Mouse (Mus musculus) left cerebral cortex, postnatal 25 days (tissue): Measurements from ENCODE around the gene Siglec1. TPM values are rescaled to one million over a fixed set of nuclear protein-coding genes. Genes with fewer than 3 reads are reported as not detected.
"Not testable (repeated sequence)": the region's sequence is repeated elsewhere in the genome, so short reads cannot be mapped to it uniquely, and the experiment has no call there.

Experiments
- DNase-seq, 2 experiments: peaks; one replicate each; pipeline ENCODE4 v3.0.0; 2022; ENCODE audit warnings: low spot score in 2 of 2, mixed read lengths in 1 of 2
- intact Hi-C: fragments of 180-260 bp; cut with DNase I; formaldehyde crosslinking; loops from one replicate; pipeline ENCODE4 v1.15.1; 2025
- total RNA-seq, 2 experiments: library from RNA; stranded (reverse); gene quantifications; 2 replicates each; pipeline ENCODE4 v1.2.3; 2021

Siglec1 gene
- under 1 TPM; 0.23 to 0.28 TPM for total RNA-seq

DNA sequence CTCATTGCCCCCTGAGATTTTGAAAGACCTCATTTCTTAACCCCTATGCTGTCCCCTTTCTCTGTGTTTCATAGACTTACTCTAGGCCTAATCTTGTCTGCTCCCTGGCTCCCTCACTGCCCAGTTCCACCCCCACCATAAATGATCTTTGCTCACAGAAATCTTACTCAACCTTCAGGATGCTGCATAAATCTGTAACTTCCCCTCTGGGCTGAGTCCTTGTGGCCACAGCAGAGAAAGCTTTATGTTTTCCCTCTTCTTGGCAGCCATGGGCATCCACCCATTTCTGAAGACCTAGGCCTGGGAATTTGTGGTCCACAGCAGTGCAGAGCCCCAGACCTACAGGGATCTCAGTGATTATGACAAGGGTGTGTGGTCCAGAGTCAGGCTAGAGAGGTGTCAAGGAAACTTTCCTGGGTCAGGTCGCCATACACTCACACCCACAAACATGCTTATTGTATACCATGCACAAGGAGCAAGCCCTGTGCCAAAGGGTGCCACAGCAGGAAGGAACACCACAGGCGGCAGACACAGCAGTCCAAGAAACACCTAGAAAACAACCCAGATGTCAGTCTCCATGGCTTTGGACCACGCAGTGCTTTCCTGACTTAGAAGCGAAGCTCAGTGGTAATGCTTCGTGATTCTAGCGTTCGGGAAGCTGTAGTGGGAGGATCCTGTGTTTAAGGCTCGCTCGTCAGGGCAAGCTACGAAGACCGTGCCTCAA is at the start of gene Siglec1:
Gene Siglec1, minus strand, starts transcription at position 99 of the 724 bp plus-strand sequence.
- intact Hi-C loops = no loop called here

DNA sequence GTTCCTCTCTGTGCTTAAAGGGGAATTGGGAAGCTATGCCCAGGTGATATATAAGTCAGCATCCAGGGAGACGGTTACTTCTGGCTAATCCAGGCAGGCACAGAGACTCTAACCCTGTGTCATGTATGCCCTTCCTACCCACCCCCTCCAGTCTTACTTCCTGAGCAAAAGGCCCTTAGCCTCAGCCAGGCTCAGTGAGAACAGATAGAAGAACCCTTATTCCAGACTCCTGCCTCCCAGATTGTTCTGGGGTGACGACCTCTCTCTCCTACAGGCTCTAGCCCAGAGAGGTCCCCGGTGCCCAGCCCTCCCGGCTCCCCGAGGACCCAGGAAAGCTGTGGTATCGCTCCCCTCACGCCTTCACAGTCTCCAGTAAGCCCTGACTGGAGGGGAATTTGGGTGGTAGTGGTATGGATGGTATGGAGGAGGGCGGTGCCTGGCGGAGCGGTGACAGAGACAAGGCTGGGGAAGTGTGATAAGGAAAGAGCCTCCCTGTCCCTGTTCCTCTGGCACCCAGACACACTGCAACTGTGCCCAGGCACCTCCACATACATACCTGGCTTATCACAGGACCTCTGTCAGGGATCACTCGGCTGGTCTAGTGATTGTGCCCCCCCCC is 49.1 kb upstream of the Siglec1 start:
- intact Hi-C loops = no loop called here
- no peak for DNase-seq

More for the DNA sequence above, at the start of gene Siglec1:
- DNase-seq = no peak

DNA sequence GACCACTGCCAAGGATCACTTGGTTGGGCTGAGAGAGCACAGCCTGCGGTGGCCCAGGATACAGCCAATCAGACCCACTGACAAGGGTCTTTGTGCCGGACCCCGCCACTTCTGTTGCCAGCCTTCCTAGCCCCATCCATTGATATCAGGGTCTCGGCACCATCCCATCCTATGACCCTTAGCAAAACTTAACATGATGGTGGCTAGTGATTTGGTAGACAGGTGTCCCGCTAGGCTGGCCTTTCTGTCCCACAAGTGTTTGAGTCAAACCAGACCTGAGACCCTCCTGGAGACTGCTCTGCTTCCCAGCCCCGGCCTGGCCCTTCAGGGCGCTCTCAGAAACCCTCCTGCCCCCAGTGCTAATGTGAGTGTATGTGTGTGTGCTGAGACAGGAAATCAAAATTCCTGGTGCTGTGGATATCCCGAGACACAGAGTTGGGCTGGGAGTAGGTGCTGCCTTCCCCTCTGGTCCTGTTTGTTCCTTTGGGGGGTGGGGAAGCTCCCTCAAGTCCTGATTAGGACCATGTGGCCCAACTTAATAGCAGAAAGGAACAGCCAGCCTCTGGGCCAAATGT is 48.3 kb upstream of the Siglec1 start:
- no peak for DNase-seq
- intact Hi-C loops = no loop called here

DNA sequence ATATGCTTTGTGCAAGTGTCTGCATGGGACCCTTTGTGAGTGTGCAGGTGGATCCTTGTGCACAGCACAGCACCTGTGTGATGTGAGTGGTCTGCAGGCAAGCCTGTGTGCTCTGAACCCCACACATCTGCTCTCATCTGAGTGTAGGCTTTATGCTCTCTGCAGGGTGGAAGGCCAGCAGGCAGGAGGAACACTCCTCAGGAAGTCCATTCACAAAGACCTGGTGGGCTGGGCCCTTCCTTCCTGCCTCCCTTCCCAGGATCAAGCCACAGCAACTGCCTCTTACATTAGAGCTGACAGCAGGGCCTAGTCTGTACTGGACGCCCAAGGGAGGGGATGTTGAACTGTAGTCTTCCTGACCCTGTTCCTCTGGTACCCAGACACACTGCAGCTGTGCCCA is 47.8 kb upstream of the Siglec1 start:
- intact Hi-C loops = no loop called here
- DNase-seq = no peak

DNA sequence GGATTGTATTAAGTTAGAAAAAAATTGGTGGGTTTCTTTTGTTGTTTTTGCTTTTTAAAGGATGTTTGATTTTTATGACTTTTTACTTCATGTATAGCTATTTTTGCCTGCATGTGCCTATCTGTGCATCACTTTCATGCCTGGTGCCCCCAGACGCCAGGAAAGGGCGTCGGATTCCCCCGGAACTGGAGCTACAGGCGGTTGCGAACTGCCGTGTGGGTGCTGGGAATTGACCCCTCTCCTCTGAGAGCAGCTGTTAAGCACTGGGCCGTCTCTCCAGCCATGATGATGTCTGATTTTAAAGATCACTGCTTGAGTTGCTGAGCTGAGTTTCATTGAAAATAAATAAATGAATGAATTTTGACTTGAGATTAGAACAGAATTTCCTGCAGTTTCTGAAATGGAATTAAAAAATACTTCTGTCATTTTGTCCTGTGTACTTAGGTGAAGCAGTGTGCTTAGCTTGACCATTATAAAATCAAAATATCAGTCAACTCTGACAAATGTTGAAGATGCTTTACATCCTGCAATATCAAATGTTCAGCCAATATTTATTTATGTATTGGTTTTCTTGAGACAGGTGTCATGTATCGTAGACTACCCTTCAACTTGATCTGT is 46.5 kb upstream of the Siglec1 start, which contains the start of gene Gm11037:
Gene Gm11037, plus strand, starts transcription at position 568 of the 618 bp plus-strand sequence.
- DNase-seq = no peak
- intact Hi-C loops = no loop called here

DNA sequence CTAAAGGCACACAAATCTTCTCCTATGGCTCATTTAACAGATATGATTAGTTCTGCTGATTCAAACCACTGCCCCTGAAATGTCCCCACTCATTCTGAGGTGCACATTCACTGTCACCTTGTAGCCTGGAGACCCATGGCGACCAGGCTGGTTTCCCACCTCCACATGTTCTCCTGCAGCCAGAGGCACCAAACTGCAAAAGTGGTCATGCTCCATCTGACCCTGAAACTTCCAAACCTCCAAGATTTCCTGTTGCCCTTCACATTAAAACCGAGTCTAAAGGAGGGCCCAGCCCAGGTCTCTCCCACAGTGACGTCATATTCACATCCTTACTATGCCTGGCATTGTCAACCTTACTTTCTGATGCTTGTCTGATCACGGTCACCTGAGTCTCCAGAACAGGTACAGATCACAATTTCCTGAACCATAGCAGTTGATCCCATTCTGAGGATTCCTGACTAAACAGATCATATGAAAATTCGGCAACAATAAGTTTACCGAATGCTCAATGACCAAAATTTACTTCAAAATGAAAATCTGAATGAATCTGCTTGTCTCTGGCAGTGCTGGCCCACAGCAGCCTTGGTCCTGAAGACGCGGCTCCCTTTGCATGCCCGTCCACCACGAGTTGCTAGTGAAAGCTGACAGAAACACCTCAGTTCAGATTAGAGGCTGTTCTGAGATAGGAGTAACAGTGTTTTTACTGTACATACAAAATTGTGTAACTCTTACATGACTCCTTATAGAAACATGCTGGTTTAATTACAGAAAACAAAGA is 45.7 kb upstream of the Siglec1 start:
- no peak for DNase-seq
- intact Hi-C loops = no loop called here

DNA sequence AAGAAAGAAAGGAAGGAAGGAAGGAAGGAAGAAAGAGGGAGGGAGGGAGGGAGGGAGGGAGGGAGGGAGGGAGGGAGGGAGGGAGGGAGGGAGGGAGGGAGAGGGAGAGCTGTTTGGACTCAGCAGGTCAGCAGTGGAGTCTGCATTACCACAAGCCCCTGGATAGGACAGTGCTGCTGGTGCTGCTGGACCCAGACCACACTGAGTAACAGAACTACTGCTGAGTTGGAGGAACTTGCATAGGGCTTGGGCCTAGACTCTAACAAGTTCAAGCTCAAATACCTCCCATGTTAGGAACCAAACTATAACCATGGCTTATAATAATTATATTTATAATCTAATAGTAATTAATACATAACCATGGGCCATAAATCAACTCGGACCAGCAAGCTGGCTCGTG is 44.3 kb upstream of the Siglec1 start:
- no peak for DNase-seq
- intact Hi-C loops = no loop called here

DNA sequence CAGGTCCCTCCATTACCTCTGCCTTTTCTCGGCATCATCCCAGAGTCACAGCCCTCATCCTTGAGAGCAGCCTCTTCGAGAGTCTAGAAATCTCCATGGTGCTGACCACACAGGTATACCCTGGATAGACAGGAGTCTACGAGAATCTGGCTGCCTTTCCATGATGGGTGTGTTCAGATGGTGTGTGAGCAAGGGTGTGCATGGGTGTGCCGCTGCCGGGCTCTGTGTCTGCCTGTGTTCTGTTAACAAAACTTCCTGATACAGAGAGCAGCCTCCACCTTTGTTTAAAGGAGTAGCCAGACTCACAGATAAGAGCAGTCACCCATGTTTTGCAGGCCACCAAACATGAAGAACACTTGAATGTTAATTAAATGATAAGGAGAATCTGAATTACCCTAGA is 43.3 kb upstream of the Siglec1 start:
- DNase-seq = no peak
- intact Hi-C loops = no loop called here

DNA sequence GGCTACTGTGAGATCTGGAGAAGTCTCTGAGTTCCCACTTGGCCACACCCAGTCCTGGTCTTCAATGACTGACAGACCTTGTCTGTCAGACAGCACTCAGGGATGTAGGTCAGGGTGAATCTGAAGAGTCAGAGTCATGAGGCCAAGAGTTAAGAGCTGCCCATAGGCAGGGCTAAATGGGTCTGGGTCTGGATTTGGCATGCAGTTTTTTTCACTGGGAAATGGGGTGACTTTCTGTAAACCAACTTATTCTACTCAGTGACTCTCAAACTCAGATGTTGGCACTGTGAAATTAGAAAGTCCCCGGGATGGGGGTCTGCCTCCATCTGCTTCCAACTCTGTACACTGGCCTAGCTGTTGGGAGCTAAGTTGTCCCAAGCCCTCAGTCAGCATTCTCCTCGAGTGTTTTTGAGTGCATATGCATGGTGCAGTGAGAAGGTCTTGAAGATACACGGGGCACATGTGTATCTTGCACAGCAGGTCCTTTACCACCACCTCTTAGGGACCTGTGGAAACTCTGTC is 42.1 kb upstream of the Siglec1 start:
- intact Hi-C loops = no loop called here
- DNase-seq = no peak

DNA sequence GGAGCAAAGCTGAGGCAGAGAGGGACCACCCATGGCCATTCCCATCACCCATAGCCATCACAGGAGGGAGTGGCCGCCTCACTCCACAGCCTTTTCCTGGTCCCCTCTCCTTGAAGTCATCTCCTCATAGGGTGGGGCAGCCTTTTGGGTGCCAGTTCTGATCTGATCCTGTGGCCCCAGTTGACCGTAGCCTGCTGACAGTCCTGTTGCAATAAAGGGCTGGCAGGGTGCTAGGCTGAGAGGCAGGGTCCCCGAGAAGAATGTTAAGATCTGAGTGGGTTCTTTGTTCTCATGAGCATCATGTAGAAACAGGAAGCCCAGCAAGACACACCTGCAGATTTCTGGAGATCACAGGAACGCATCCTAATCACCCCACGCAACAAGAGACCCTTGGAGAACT is 41.6 kb upstream of the Siglec1 start:
- intact Hi-C loops = no loop called here
- no peak for DNase-seq

DNA sequence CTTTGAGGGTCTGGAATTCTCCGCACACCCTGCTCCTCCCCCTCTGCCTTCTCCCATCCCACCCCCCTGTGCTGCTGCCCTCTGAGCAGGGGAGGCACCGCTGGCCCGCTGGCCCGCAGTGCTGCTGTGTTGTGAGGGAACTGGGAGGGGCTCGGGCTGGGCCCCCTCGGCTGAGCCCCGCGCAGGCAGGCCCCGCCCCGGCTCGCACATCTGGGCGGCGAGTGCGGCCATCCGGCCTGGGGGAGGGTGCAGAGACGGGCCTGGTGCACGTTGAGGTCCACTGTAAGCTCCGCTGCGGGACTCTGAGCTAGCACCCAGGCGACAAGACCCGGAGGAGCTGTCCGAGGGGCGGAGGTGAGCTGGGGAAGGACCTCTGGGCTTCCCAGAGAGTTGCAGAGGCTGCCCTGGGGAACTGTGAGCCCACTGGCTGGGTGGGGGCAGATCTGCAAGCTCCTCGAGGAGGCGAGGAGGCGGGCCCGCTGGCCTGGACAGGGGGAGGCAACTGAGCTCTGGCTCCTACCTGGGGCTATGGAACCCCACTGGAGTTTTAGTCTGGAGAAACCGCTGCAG is 40.7 kb upstream of the Siglec1 start, which contains the start of gene Hspa12b:
Gene Hspa12b, plus strand, starts transcription at position 120 of the 570 bp plus-strand sequence.
- intact Hi-C loops = no loop called here
- DNase-seq = no peak

DNA sequence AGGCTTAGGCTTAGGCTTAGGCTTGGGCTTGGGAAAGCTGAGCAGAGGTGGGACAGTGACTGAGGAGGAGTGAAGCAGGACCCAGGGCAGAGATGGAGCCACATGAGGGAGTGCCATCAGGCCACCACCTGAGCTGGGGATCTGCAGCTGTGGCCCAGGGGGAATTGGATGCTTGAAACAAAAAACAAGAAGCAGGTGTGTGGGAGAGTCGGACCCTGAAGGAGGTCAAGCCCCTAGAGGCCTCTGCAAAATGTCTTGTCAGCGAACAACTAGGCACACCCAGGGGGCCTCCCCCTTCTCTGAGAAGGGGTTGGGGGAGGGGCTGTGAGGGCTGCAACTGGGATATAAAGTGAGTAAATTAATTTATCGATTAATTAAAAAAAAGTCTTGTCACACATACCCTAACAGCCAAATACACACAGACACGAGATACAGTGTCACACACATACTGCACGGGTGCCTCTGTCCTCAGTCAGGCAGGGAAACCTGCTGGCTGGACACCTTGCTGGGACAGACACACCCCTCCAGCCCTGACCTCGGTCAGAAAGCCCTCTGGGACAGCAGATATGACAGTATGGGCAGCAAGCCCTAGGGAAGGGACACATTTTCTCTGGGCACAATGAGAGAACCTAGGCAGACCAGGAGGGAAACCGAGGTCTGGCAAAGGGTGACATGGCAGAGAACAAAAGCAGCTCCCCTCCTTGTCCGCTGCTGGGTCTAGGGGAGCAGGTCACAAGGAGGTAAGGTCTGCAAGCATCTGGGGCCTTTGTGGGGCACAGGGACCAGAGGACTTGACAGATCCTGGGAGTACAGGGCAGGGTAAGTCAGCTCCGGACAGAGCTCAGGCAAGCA is 39.6 kb upstream of the Siglec1 start:
- intact Hi-C loops = no loop called here
- no peak for DNase-seq

DNA sequence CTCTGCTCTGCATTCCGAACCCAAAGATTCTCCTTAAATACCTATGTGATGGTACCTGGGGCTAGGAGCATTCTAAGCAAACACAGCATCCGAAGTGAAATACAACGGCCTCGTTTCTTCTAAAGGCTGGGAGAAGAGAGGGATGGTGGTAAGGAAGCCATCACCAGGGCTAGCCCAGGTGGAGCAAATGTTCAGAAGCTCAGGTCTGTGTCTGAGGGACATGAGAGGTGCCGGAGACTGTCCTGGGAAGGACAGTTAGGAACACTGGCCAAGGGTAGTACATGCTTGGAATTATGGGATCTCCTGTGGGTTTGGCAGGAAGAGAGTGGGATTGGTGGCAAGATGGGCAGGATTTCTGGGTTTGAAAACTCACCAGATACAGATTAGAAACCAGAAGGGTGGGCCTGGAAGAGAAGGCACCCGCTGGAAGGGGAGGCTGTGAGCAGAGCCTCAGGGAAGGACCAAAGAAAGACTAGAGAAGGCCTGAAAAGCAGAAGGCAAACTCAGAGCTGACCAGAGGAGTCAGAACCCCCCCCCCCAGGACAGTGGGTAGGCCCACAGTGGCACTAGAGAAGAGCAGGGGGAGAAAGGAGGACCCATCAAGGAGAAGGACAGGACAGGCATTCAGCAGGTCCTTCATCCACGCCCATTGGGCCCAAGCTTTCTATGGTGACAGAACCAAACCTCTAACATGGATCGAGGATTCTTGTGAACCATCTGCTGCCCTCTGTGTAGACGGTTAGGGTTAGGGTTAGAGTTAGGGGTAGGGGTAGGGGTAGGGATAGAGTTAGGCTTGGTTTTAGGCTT is 38.8 kb upstream of the Siglec1 start:
- intact Hi-C loops = no loop called here
- DNase-seq = no peak

DNA sequence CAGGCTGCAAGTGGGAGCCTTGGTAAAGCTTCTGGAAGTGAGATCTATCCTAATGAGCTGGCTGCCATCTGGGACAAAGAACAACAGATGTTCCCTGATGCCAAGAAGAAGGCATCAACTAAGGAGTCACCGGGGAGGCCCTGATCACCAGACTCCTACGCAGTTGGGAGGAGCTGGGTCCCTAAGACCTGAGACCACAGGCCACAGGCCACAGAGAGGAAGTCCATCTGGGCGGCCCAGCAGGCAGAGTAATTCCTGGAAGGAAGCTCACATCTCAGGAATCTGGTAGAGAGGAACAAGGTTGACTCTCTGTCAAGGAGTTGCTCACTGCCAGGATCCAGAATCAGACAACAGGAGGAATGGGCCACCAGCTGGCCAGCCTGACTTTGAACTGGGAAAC is 37.6 kb upstream of the Siglec1 start:
- no peak for DNase-seq
- intact Hi-C loops = no loop called here

DNA sequence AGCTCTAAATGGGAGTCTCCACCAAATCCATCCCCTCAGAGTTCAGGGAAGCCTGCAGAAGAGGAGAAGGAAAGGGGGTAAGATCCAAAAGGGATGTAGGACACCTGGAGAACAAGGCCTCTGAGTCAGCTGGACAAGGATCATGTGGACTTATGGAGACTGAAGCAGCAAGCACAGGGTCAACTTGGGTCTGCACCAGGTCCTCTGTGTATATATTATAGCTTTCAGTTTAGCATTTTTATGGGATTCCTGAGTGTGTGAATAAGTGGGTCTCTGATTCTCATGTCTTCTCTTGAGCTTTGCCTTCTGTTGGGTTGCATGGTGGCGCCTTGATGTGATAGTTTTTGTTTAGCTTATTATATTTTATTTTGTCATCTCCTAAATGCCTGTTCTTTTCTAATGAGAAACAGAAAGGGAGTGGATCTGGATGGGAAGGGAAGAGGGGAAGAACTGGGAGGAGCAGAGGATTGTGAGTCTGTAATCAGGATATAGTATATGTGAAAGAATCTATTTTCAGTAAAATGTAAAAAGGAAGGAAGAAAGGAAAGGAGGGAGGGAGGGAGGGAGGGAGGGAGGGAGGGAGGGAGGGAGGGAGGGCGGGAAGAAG is 32.5 kb upstream of the Siglec1 start:
- no peak for DNase-seq
- intact Hi-C loops = no loop called here

DNA sequence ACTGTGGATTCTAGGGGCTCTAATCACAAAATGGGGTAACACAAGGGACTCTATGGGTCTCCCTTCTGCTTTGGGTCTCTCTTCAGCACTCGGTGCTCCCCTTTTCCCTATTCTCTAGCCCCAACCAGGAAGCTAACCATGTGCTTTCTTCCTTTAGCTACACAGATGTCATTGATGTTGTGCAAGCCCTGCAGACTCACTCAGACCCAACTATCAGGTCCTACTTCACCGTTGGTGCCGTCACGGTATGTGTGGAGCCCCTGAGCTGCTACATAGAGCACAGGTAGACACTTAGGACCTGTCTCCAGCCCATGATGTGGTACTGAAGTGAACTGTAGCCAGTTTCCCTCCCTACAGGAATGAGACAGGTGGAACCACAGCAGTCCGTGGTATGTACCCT is 19.4 kb upstream of the Siglec1 start:
- DNase-seq = no peak
- intact Hi-C loops = no loop called here

DNA sequence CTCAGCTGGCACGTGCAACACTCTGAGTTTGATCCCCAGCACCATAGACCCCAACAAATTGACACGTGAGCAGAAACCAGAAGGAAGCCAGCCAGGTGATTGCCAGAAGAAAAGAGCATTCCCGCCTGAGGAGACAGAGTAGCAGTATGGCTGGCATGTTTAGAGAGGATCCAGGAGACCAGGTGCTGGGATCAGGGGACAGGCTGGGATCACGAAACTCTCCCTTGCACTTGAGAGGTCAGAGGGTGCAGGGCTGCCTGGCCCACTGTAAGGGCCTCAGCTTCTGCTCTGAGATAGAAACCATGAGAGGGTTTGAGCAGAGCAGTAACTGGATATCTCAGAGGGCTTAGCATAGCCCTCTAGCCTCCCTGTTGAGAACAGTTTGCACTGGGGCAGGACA is 18.5 kb upstream of the Siglec1 start:
- intact Hi-C loops, DNase-seq: not testable (repeated sequence)
